Mouse (Mus musculus) neural tube, embryonic 13.5 days (tissue): ENCODE data around the gene Elovl5. TPM values are rescaled to one million over a fixed set of nuclear protein-coding genes. Genes with fewer than 3 reads are reported as not detected.

Source experiments
- ATAC-seq: fragments of 200-750 bp; cut with Nextera tagmentation; 2 replicates; pipeline ENCODE4 v1.8.0; 2017; ENCODE audit warnings: low read depth, mild to moderate bottlenecking, moderate TSS enrichment, moderate library complexity
- H3K27ac ChIP-seq: fragments of 300-500 bp; sonication (generic); replicated peaks from 2 replicates; pipeline ENCODE4 v1.5.1; 2015; ENCODE audit warnings: moderate library complexity, mild to moderate bottlenecking, inconsistent platforms
- H3K27me3 ChIP-seq: fragments of 300-500 bp; sonication (generic); 2 replicates; pipeline ENCODE4 v1.6.1; 2015; ENCODE audit warnings: mild to moderate bottlenecking, inconsistent platforms
- H3K36me3 ChIP-seq: fragments of 300-500 bp; sonication (generic); 2 replicates; pipeline ENCODE4 v1.6.1; 2015; ENCODE audit warnings: mild to moderate bottlenecking, inconsistent platforms
- H3K4me1 ChIP-seq: fragments of 300-500 bp; sonication (generic); replicated peaks from 2 replicates; pipeline ENCODE4 v1.6.1; 2015; ENCODE audit warnings: inconsistent platforms
- H3K4me2 ChIP-seq: fragments of 300-500 bp; sonication (generic); 2 replicates; pipeline ENCODE4 v1.6.1; 2015; ENCODE audit warnings: inconsistent platforms, mild to moderate bottlenecking, moderate library complexity
- H3K4me3 ChIP-seq: fragments of 300-500 bp; sonication (generic); 2 replicates; pipeline ENCODE4 v1.5.1; 2015; ENCODE audit warnings: mild to moderate bottlenecking, inconsistent platforms
- H3K9ac ChIP-seq: fragments of 300-500 bp; sonication (generic); 2 replicates; pipeline ENCODE4 v1.6.1; 2015; ENCODE audit warnings: moderate library complexity, mild to moderate bottlenecking, inconsistent platforms
- H3K9me3 ChIP-seq: fragments of 300-500 bp; sonication (generic); 2 replicates; pipeline ENCODE4 v1.6.1; 2016; ENCODE audit warnings: inconsistent platforms
- WGBS: fragments of 180-500 bp; shearing (Covaris S2); methylation state at CpG from one replicate; pipeline ENCODE4 v1.1.7; 2015; 5-methylcytosine and 5-hydroxymethylcytosine counted together
- polyA plus RNA-seq: library from polyadenylated mRNA; unstranded; fragments of >200 nt; fragmentation: Nextera tagmentation; extraction: Ambion mirVana; gene quantifications from 2 replicates; pipeline ENCODE4 v1.2.1, GENCODE M21; 2015

Gene Elovl5
- 62.6 and 68.3 TPM in 2 replicates for polyA plus RNA-seq

DNA sequence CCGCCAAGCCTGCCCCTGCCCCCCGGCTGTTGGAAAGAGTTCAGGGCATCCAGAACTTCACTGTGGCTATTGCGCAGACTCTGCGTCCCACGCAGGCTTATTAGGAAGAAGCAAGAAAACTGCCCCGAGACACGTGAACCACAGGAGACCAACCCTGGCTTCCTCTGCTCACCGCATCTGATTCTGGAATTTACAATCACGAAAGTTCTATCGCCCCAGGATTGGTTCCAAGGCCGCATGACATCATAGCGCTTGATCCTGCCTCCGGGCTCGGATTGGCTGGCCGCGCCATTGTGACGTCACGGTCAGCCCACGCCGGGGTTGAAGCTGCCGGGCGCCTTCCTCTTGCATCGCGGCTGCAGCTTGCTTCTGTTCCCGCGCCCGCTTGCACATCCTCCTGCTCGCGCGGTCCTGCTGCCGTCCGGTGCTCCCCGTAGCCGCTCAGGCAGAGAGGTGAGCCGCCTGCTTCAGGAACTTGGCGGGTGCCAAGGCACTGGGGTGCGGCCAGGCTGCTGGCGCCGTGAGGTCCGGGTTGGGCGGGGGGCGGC lies at the start of gene Elovl5:
Gene Elovl5 (plus strand): TSS at position 291 of the 548 bp plus-strand sequence.
- Histone ChIP-seq H3K4me3 (peak within 1 kb of the TSS; percentile 97), H3K27me3 (no peaks in the 10 kb centered on the region), H3K4me2 (peak within 1 kb of the TSS; percentile 97), H3K4me1 (peaks cover 40% of the 10 kb centered on the region), H3K36me3 (no peaks in the 10 kb centered on the region), H3K9ac (peak within 1 kb of the TSS; percentile 90), H3K27ac (peak within 1 kb of the TSS; percentile 94), H3K9me3 (no peaks in the 10 kb centered on the region)
- ATAC-seq, result peak; percentile 96
- under 1% methylated on average over 42 of the region's 42 CpGs for WGBS

DNA sequence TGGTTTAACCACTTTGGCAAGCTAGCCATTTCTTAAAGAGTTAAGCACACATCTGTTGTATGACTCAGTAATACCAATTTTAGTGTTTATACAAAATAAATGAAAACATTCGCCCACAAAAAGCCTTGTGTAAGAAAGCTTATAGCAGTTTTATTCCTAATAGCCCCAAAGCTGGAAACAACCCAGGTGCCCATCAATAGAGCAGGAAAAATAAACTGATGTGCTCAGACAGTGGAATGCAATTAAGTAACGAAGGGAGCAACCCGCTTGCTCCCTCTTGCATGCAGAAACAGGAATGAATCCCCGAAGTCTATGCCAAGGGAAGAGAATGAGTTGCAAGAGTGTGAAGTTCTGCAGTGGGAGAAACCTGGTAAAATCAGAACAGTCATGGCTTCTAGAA lies 25.7 kb upstream of the Elovl5 start:
- Histone ChIP-seq H3K27ac (no peak overlapping the region), H3K9me3 (no peaks in the 10 kb centered on the region), H3K4me3 (no peak overlapping the region), H3K27me3 (no peaks in the 10 kb centered on the region), H3K9ac (no peak overlapping the region), H3K4me2 (no peak overlapping the region), H3K36me3 (no peaks in the 10 kb centered on the region), H3K4me1 (no peaks in the 10 kb centered on the region)
- ATAC-seq, result no peak
- 75% methylated on average over 4 of the region's 4 CpGs for WGBS

DNA sequence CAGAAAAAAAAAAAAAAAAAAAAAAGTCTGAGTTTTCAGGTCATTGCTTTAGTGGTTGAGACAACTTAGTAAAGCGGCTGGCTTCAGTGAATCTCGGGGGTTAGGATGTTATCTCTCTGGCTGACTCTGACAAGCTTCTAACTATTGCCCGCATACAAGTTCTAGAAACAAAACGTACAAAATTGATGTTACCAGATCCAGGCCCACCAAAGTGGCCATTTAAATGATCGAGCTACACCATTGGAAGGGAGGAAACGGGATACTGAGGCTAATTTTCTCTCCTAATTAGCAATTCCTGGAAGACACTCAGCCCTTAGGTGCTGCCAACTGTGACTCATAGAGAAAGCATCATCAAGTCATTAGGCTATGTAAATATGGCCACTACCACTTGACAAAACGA lies 18.6 kb upstream of the Elovl5 start:
- Histone ChIP-seq H3K9ac (no peak overlapping the region), H3K27me3 (no peaks in the 10 kb centered on the region), H3K36me3 (no peaks in the 10 kb centered on the region), H3K4me1 (no peaks in the 10 kb centered on the region), H3K4me2 (no peak overlapping the region), H3K9me3 (no peaks in the 10 kb centered on the region), H3K4me3 (no peak overlapping the region), H3K27ac (no peak overlapping the region)
- whole genome bisulfite sequencing, result 65% methylated on average over 7 of the region's 7 CpGs
- no peak for ATAC-seq

DNA sequence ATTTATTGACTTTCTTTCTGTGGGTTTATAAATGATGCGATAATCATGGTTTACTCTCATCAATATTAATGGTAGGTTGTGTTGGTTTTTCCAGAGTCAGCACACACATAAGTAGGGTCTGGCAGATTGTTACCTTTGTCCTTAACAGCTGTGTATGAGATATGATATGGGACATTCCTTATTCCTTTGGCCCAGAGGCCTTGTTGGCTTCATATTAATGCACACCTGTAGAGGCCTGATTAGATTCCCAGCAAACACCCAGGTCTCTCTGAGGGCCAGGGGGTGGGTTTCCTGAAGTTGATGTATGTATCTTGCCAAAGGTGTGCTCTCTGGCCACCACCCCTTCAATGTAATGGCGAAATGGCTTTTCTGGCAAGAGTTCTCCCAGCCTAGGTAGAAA lies 13.0 kb upstream of the Elovl5 start:
- WGBS, result 93% methylated on average over 2 of the region's 2 CpGs
- Histone ChIP-seq H3K9me3 (no peaks in the 10 kb centered on the region), H3K4me2 (no peak overlapping the region)

GRCm38 (mm10) chr9:77909572-77910269 lies 7.4 kb upstream of the Elovl5 start:
- Histone ChIP-seq H3K27me3 (no peaks in the 10 kb centered on the region), H3K4me2 (peak overlapping the region; percentile 69), H3K4me1 (peaks cover 20% of the 10 kb centered on the region), H3K4me3 (peak overlapping the region; percentile 71), H3K36me3 (no peaks in the 10 kb centered on the region), H3K9ac (peak overlapping the region; percentile 89), H3K9me3 (no peaks in the 10 kb centered on the region), H3K27ac (peak overlapping the region; percentile 95)
- ATAC-seq, result peak; percentile 7; the same call in 1 of the 2 replicates
- 8% methylated on average over 10 of the region's 10 CpGs for WGBS

More for the DNA sequence above, 13.0 kb upstream of the Elovl5 start:
- Histone ChIP-seq H3K4me1 (0 out of 2 replicates have a peak, but pooled peaks cover 1% of the 10 kb centered on the region), H3K27ac (no peak overlapping the region), H3K4me3 (no peak overlapping the region), H3K36me3 (no peaks in the 10 kb centered on the region), H3K27me3 (no peaks in the 10 kb centered on the region), H3K9ac (no peak overlapping the region)
- ATAC-seq, result no peak

GRCm38 (mm10) chr9:77910270-77911240 lies 6.6 kb upstream of the Elovl5 start:
- H3K27me3 ChIP-seq, result no peaks in the 10 kb centered on the region
- peak overlapping the region; percentile 89 for H3K9ac ChIP-seq
- no peaks in the 10 kb centered on the region for H3K36me3 ChIP-seq
- H3K4me3 ChIP-seq, result peak overlapping the region; percentile 71
- peak overlapping the region; percentile 69 for H3K4me2 ChIP-seq
- ATAC-seq, result peak; percentile 95
- H3K9me3 ChIP-seq, result no peaks in the 10 kb centered on the region
- WGBS, result under 1% methylated on average over 68 of the region's 68 CpGs
- peaks cover 20% of the 10 kb centered on the region for H3K4me1 ChIP-seq
- peak overlapping the region; percentile 95 for H3K27ac ChIP-seq

DNA sequence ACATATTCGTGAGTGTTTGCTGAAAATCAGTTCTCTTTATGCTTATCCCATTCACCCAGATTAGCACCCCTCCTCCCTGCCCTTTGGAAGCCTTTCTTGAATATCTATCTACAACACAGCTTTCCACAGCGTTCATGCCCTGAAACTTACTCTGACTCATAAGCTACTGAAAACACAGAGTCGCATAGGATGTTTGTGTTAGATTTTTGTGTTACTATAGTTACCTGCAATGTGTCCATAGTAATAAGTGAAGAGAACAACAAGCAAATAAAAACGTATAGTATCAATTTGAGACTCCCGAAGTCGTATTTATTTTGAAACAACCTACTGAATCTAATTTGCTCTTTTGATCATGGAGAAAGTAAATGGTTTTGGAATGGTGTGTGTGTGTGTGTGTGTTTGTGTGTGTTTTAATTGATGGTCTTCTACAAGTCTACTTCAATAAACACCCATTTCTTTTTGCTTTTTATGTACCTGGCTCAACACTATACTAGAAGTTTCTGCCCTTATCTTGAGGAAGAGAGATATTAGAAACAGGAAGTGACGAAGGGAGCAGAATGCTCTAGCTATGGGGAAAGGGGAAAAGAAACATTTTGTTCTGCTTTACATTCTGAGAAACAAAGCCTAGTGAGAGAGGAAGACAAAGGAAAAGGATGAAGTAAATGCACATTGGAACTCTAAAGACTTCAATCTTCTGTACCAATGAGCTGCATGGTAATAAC lies 5.5 kb upstream of the Elovl5 start:
- Histone ChIP-seq H3K9ac (peak overlapping the region; percentile 89; the same call in 1 of the 2 replicates), H3K4me1 (peaks cover 20% of the 10 kb centered on the region), H3K4me3 (peak overlapping the region; percentile 71), H3K9me3 (no peaks in the 10 kb centered on the region), H3K27me3 (no peaks in the 10 kb centered on the region), H3K4me2 (peak overlapping the region; percentile 69), H3K27ac (peak overlapping the region; percentile 95), H3K36me3 (no peaks in the 10 kb centered on the region)
- 48% methylated on average over 7 of the region's 7 CpGs for WGBS
- no peak for ATAC-seq

GRCm38 (mm10) chr9:77912246-77912645 lies 4.9 kb upstream of the Elovl5 start:
- H3K4me1 ChIP-seq, result peaks cover 23% of the 10 kb centered on the region
- no peak overlapping the region for H3K4me2 ChIP-seq
- ATAC-seq, result no peak
- H3K9ac ChIP-seq, result no peak overlapping the region
- H3K9me3 ChIP-seq, result no peaks in the 10 kb centered on the region
- no peaks in the 10 kb centered on the region for H3K27me3 ChIP-seq
- H3K36me3 ChIP-seq, result no peaks in the 10 kb centered on the region
- H3K27ac ChIP-seq, result no peak overlapping the region
- H3K4me3 ChIP-seq, result no peak overlapping the region
- WGBS, result 91% methylated on average over 6 of the region's 6 CpGs

- WGBS, result 81% methylated on average over 4 of the region's 4 CpGs
- no peaks in the 10 kb centered on the region for H3K36me3 ChIP-seq
Observed at GRCm38 (mm10) chr9:77914616-77915015, 2.5 kb upstream of the Elovl5 start.

DNA sequence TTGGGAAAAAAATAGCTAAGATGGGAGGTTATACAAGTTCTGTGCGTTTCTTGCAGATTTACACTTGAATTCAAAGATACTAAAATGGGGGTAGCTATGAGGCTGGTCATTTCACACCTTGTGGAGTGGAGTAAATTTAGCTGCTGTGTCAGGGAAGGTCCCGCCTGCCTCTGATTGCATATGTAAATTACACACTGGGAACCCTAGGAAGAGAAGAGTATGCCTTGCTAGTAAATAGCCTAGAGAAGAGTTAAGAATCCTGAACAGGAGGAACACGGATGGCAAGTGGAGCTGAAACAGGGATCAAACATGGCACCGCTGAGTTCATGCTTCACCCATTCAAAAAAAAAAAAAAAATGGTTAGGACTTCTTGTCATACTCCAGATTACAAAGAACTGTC lies 1.4 kb upstream of the Elovl5 start:
- WGBS, result 50% methylated on average over 4 of the region's 4 CpGs
- Histone ChIP-seq H3K4me3 (no peak overlapping the region), H3K27ac (no peak overlapping the region), H3K36me3 (no peaks in the 10 kb centered on the region), H3K9ac (no peak overlapping the region), H3K4me1 (peaks cover 36% of the 10 kb centered on the region), H3K27me3 (no peaks in the 10 kb centered on the region), H3K9me3 (no peaks in the 10 kb centered on the region), H3K4me2 (no peak overlapping the region)
- no peak for ATAC-seq

More at GRCm38 (mm10) chr9:77914616-77915015, 2.5 kb upstream of the Elovl5 start:
- Histone ChIP-seq H3K9me3 (no peaks in the 10 kb centered on the region), H3K27me3 (no peaks in the 10 kb centered on the region), H3K4me2 (no peak overlapping the region), H3K27ac (no peak overlapping the region), H3K9ac (no peak overlapping the region), H3K4me3 (no peak overlapping the region), H3K4me1 (peaks cover 35% of the 10 kb centered on the region)
- ATAC-seq, result no peak

GRCm38 (mm10) chr9:77917622-77918131 lies 513 bp downstream of the Elovl5 start:
- peak; percentile 74 for ATAC-seq
- no peaks in the 10 kb centered on the region for H3K27me3 ChIP-seq
- H3K4me3 ChIP-seq, result peak overlapping the region; percentile 97
- peak overlapping the region; percentile 90 for H3K9ac ChIP-seq
- no peaks in the 10 kb centered on the region for H3K36me3 ChIP-seq
- peaks cover 45% of the 10 kb centered on the region for H3K4me1 ChIP-seq
- peak overlapping the region; percentile 94 for H3K27ac ChIP-seq
- no peaks in the 10 kb centered on the region for H3K9me3 ChIP-seq
- under 1% methylated on average over 45 of the region's 45 CpGs for WGBS
- H3K4me2 ChIP-seq, result peak overlapping the region; percentile 97
